Mouse (Mus musculus): ENCODE measurements around the gene Sema5a. TPM values are rescaled to one million over a fixed set of nuclear protein-coding genes. Genes with fewer than 3 reads are reported as not detected.

The Sema5a gene
- polyA plus RNA-seq, 1 experiment from 2014 or later = 11.1 TPM

- no peak overlapping the region for H3K27ac ChIP-seq (replicated peaks)
- H3K9me3 ChIP-seq = no peaks in the 10 kb centered on the region
- H3K27me3 ChIP-seq = no peaks in the 10 kb centered on the region
- 79% methylated on average over 1 of the region's 1 CpGs for WGBS
- no peak overlapping the region for H3K9ac ChIP-seq
- H3K4me1 ChIP-seq (replicated peaks) = no peaks in the 10 kb centered on the region
- no peak overlapping the region for H3K4me3 ChIP-seq
- ATAC-seq (ENCODE audit: low FRiP score, low read depth) = no peak
- H3K36me3 ChIP-seq = no peaks in the 10 kb centered on the region
- no peak overlapping the region for H3K4me2 ChIP-seq
Measured at GRCm38 (mm10) chr15:32542746-32543145, 298.1 kb downstream of the Sema5a start.

GRCm38 (mm10) chr15:32543181-32543580, 298.6 kb downstream of the Sema5a start:
- Histone ChIP-seq H3K4me1 (replicated peaks) (no peaks in the 10 kb centered on the region), H3K9me3 (no peaks in the 10 kb centered on the region), H3K9ac (no peak overlapping the region), H3K36me3 (no peaks in the 10 kb centered on the region), H3K27me3 (no peaks in the 10 kb centered on the region), H3K4me2 (no peak overlapping the region), H3K4me3 (no peak overlapping the region), H3K27ac (replicated peaks) (no peak overlapping the region)
- no peak for ATAC-seq (ENCODE audit: low FRiP score, low read depth)
- WGBS = 89% methylated on average over 3 of the region's 3 CpGs

- no peak for ATAC-seq (ENCODE audit: low FRiP score, low read depth)
- Histone ChIP-seq H3K27ac (replicated peaks) (no peak overlapping the region), H3K27me3 (no peaks in the 10 kb centered on the region), H3K9me3 (no peaks in the 10 kb centered on the region), H3K9ac (no peak overlapping the region), H3K4me1 (replicated peaks) (no peaks in the 10 kb centered on the region), H3K4me3 (no peak overlapping the region), H3K4me2 (no peak overlapping the region), H3K36me3 (no peaks in the 10 kb centered on the region)
- 57% methylated on average over 3 of the region's 3 CpGs for WGBS
Measured at GRCm38 (mm10) chr15:32545455-32545854, 300.8 kb downstream of the Sema5a start.

GRCm38 (mm10) chr15:32546746-32547145, 302.1 kb downstream of the Sema5a start:
- Histone ChIP-seq H3K9me3 (no peaks in the 10 kb centered on the region), H3K27ac (replicated peaks) (no peak overlapping the region), H3K4me2 (no peak overlapping the region), H3K9ac (no peak overlapping the region), H3K27me3 (no peaks in the 10 kb centered on the region), H3K4me1 (replicated peaks) (no peaks in the 10 kb centered on the region), H3K36me3 (no peaks in the 10 kb centered on the region), H3K4me3 (no peak overlapping the region)
- ATAC-seq (ENCODE audit: low FRiP score, low read depth) = no peak
- 84% methylated on average over 7 of the region's 7 CpGs for WGBS

GRCm38 (mm10) chr15:32558925-32559324, 314.3 kb downstream of the Sema5a start:
- WGBS = 95% methylated on average over 2 of the region's 2 CpGs
- no peak overlapping the region for H3K9ac ChIP-seq
- H3K4me3 ChIP-seq = no peak overlapping the region
- no peaks in the 10 kb centered on the region for H3K9me3 ChIP-seq
- no peak overlapping the region for H3K27ac ChIP-seq (replicated peaks)
- H3K4me1 ChIP-seq (replicated peaks) = no peaks in the 10 kb centered on the region
- H3K4me2 ChIP-seq = no peak overlapping the region
- no peaks in the 10 kb centered on the region for H3K36me3 ChIP-seq
- ATAC-seq (ENCODE audit: low FRiP score, low read depth) = no peak
- H3K27me3 ChIP-seq = no peaks in the 10 kb centered on the region

- no peak for ATAC-seq (ENCODE audit: low FRiP score, low read depth)
- H3K9ac ChIP-seq = no peak overlapping the region
- H3K27ac ChIP-seq (replicated peaks) = no peak overlapping the region
- H3K4me2 ChIP-seq = no peak overlapping the region
- H3K36me3 ChIP-seq = no peaks in the 10 kb centered on the region
- no peaks in the 10 kb centered on the region for H3K9me3 ChIP-seq
- no peaks in the 10 kb centered on the region for H3K27me3 ChIP-seq
- no peaks in the 10 kb centered on the region for H3K4me1 ChIP-seq (replicated peaks)
- no peak overlapping the region for H3K4me3 ChIP-seq
- WGBS = 57% methylated on average over 6 of the region's 6 CpGs
Measured at GRCm38 (mm10) chr15:32562600-32562999, 318.0 kb downstream of the Sema5a start.

- ATAC-seq (ENCODE audit: low FRiP score, low read depth) = no peak
Measured at GRCm38 (mm10) chr15:32568181-32568857, 323.7 kb downstream of the Sema5a start.

GRCm38 (mm10) chr15:32568858-32569387, 324.3 kb downstream of the Sema5a start:
- Histone ChIP-seq H3K4me3 (no peak overlapping the region), H3K27ac (replicated peaks) (no peak overlapping the region), H3K4me2 (no peak overlapping the region), H3K4me1 (replicated peaks) (no peaks in the 10 kb centered on the region), H3K9ac (no peak overlapping the region), H3K9me3 (no peaks in the 10 kb centered on the region), H3K36me3 (no peaks in the 10 kb centered on the region), H3K27me3 (no peaks in the 10 kb centered on the region)
- no peak for ATAC-seq (ENCODE audit: low FRiP score, low read depth)
- WGBS = 24% methylated on average over 6 of the region's 6 CpGs

More at GRCm38 (mm10) chr15:32568181-32568857, 323.7 kb downstream of the Sema5a start:
- H3K27ac ChIP-seq (replicated peaks) = no peak overlapping the region
- no peak overlapping the region for H3K4me2 ChIP-seq
- no peaks in the 10 kb centered on the region for H3K36me3 ChIP-seq
- no peak overlapping the region for H3K4me3 ChIP-seq
- H3K9me3 ChIP-seq = no peaks in the 10 kb centered on the region
- no peaks in the 10 kb centered on the region for H3K4me1 ChIP-seq (replicated peaks)
- no peaks in the 10 kb centered on the region for H3K27me3 ChIP-seq
- WGBS = 79% methylated on average over 3 of the region's 3 CpGs
- H3K9ac ChIP-seq = no peak overlapping the region

- Histone ChIP-seq H3K4me1 (replicated peaks) (no peaks in the 10 kb centered on the region), H3K4me3 (no peak overlapping the region), H3K27me3 (no peaks in the 10 kb centered on the region), H3K9me3 (no peaks in the 10 kb centered on the region), H3K4me2 (no peak overlapping the region), H3K27ac (replicated peaks) (no peak overlapping the region), H3K36me3 (no peaks in the 10 kb centered on the region), H3K9ac (no peak overlapping the region)
- ATAC-seq (ENCODE audit: low FRiP score, low read depth) = no peak; the same call in 1 of the 2 replicates
- 66% methylated on average over 6 of the region's 6 CpGs for WGBS
Measured at GRCm38 (mm10) chr15:32574327-32574726, 329.7 kb downstream of the Sema5a start.

- WGBS = 86% methylated on average over 2 of the region's 2 CpGs
Measured at GRCm38 (mm10) chr15:32575212-32575611, 330.6 kb downstream of the Sema5a start.

GRCm38 (mm10) chr15:32579351-32579750, 334.7 kb downstream of the Sema5a start:
- no peaks in the 10 kb centered on the region for H3K27me3 ChIP-seq
- H3K9ac ChIP-seq = no peak overlapping the region
- no peak overlapping the region for H3K4me2 ChIP-seq
- no peaks in the 10 kb centered on the region for H3K36me3 ChIP-seq
- H3K4me3 ChIP-seq = no peak overlapping the region
- no peak overlapping the region for H3K27ac ChIP-seq (replicated peaks)
- no peaks in the 10 kb centered on the region for H3K4me1 ChIP-seq (replicated peaks)
- no peaks in the 10 kb centered on the region for H3K9me3 ChIP-seq
- 87% methylated on average over 4 of the region's 4 CpGs for WGBS
- no peak for ATAC-seq (ENCODE audit: low FRiP score, low read depth)

More at GRCm38 (mm10) chr15:32575212-32575611, 330.6 kb downstream of the Sema5a start:
- Histone ChIP-seq H3K27me3 (no peaks in the 10 kb centered on the region), H3K9me3 (no peaks in the 10 kb centered on the region), H3K4me2 (no peak overlapping the region), H3K4me3 (no peak overlapping the region), H3K36me3 (no peaks in the 10 kb centered on the region), H3K4me1 (replicated peaks) (no peaks in the 10 kb centered on the region), H3K27ac (replicated peaks) (no peak overlapping the region), H3K9ac (no peak overlapping the region)
- ATAC-seq (ENCODE audit: low FRiP score, low read depth) = no peak

- Histone ChIP-seq H3K9ac (no peak overlapping the region), H3K9me3 (no peaks in the 10 kb centered on the region), H3K36me3 (no peaks in the 10 kb centered on the region), H3K27ac (replicated peaks) (no peak overlapping the region), H3K4me2 (no peak overlapping the region), H3K27me3 (no peaks in the 10 kb centered on the region), H3K4me1 (replicated peaks) (no peaks in the 10 kb centered on the region), H3K4me3 (no peak overlapping the region)
- 80% methylated on average over 1 of the region's 1 CpGs for WGBS
- ATAC-seq (ENCODE audit: low FRiP score, low read depth) = no peak
Measured at GRCm38 (mm10) chr15:32590641-32591040, 346.0 kb downstream of the Sema5a start.

GRCm38 (mm10) chr15:32593746-32594145, 349.1 kb downstream of the Sema5a start:
- no peaks in the 10 kb centered on the region for H3K36me3 ChIP-seq
- 93% methylated on average over 5 of the region's 5 CpGs for WGBS
- no peak overlapping the region for H3K9ac ChIP-seq
- H3K27me3 ChIP-seq = no peaks in the 10 kb centered on the region
- H3K4me2 ChIP-seq = no peak overlapping the region
- ATAC-seq (ENCODE audit: low FRiP score, low read depth) = no peak
- H3K4me1 ChIP-seq (replicated peaks) = peaks cover 16% of the 10 kb centered on the region
- no peak overlapping the region for H3K4me3 ChIP-seq
- H3K9me3 ChIP-seq = no peaks in the 10 kb centered on the region
- H3K27ac ChIP-seq (replicated peaks) = no peak overlapping the region
